Mouse (Mus musculus): ENCODE data around the gene Gm17490.

DNA sequence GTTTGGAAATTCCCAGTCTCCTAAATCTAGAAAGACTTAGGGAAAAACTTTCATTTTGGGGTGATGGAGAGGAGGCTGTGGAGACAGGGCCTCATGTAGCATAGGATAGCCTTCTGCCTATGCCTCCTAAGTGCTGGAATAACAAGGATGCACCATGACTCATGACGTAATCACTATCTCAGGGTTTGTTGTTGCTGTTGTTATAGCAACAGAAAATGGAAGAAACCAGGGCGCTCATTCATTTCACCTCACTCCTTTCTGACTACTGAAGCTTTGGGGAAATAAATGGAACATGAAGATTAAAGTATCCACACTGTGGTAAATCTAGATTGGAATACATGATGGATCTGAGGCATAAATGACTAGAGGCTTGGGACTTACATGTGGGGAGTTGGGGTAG is 2.3 kb downstream of the Gm17490 start:
- no peak for TF ChIP-seq CTCF (IDR thresholded peaks at IDR 0.05; ENCODE audit: low read depth)
- TF ChIP-seq EP300 (IDR thresholded peaks at IDR 0.05; ENCODE audit: low read depth) = no peak

Measured in liver, postnatal 0 days (tissue).